Mouse (Mus musculus) brain, embryonic 14.5 days (tissue): ENCODE results near the gene Pax5. TPM values are rescaled to one million over a fixed set of nuclear protein-coding genes. Genes with fewer than 3 reads are reported as not detected.

Experiments used
- DNase-seq: peaks from one replicate; pipeline ENCODE4 v3.0.0-alpha.2; 2011; ENCODE audit warnings: low read depth
- CTCF ChIP-seq: fragments of 200-500 bp; IDR thresholded peaks from 2 replicates; pipeline ENCODE4 v1.5.1; 2012; ENCODE audit warnings: inconsistent platforms, mild to moderate bottlenecking, moderate library complexity, borderline replicate concordance; ENCODE audit not compliant: insufficient read depth, insufficient read length; ENCODE audit errors: extremely low read depth
- POLR2A ChIP-seq: fragments of 200-500 bp; IDR thresholded peaks from 2 replicates; pipeline ENCODE4 v1.6.1; 2012; ENCODE audit warnings: mild to moderate bottlenecking, inconsistent platforms, borderline replicate concordance; ENCODE audit not compliant: poor library complexity, insufficient read depth, insufficient read length, severe bottlenecking; ENCODE audit errors: extremely low read depth
- polyA plus RNA-seq: library from polyadenylated mRNA; depleted of rRNA; stranded (reverse); fragments of >200 nt; gene quantifications from 2 replicates; pipeline ENCODE4 v1.2.3, GENCODE M21; 2012

The Pax5 gene
- polyA plus RNA-seq, 1 experiment: 15.0 TPM

DNA sequence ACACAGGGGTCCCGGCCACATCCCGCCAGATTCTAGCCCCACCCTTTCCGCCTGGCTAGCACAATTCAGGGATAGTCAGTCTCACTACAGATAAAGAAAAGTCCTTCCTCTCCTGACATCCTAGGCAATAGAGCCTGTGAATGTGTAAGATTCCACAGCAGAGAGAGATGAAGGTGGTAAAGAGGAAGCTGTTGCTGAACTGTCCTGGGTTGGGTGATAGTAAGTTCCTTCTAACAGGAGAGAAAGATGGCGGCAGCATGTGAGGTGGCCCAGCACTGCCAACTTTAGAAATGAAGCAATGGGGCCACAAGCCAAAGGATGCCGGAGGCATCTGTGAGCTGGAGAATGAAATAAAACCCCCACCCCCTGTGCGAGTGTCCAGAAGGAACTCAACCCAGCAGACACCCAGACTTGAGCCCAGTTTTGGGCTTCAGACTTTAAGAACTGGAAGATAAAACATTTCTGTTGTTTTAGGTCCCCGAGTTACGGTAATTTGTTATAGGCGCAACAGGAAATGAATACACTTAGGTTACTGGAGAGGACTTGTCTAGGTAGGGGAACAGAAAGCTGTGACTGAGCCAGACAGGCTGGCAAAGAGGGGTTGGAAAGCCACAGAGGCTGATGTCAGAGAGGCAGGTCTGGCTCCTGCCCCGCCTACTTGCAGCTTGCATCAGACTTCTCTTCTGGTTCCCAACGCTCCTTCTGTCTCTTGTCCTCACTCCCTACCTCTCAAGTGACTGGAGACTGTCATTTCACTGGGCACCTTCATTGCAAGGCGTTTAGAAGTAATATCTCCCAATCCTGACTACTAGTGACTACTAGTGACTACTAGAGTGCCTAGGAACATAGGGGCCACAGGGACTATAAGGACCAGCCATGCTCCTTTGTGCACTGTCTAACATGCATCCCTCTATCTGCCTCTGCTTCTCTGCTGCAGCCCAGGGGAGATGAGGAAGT lies 144.9 kb downstream of the Pax5 start:
- DNase-seq: no peak
- no peak for TF ChIP-seq CTCF
- no peak for TF ChIP-seq POLR2A

DNA sequence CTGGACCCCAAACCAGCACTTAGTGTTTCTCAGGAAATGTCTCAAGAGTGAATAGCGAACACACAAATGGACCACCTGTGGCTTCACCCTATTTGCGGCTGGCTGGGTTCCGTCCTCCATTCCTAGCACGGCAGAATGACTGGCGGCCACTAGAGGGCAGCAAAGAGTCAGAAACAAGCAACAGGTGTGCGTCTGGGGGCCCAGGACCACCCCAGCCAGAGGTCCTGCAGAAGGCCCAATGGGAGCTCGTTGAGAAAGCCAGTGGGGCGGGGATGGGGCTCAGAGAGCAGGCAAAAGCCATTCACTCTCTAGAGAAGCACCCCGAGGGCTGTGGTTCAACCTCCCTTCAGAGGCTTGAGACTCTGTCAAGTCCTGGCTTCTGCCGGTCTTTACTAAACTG lies 145.7 kb downstream of the Pax5 start:
- DNase-seq: peak; percentile 91
- TF ChIP-seq POLR2A (no peak), CTCF (peak; percentile 87)

DNA sequence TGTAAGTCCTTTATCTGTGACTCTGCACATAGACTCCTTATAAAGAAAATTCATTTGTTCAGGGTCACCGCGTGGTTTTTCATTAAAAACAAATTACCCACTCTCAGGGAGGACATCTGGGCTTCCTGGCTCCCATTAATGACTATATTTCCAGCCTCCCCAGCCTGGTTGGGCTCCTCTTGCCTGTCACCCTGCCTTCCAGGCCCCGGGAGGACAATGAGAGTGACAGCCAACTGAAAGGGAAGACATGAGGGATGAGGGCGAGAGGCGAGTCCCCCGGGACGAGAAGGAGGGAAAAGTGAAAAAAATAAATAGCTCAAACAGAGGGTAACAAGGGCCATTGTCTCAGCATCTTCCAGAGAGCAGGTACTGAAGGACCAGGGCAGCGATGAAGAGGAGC lies 149.3 kb downstream of the Pax5 start:
- DNase-seq: peak; percentile 53
- TF ChIP-seq CTCF (no peak), POLR2A (no peak)

DNA sequence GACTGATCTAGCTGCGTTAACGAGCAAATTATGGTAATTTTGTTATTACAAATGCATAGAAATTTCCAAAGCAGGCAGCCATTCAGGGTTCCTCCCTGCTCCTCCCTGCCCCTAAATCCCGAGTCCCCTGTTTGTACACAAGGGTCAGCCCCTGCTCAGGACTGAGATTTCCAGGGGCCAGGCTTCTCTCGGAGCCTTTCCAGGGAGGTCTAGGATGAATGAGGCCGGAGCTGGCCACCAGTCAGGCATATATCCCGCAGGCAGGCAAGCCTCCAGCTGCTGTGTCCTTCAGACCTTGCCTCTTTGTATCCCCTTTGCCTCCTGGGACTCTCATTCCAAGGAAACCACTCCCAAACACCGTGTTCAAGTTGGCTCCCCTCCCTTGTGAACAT lies 151.7 kb downstream of the Pax5 start:
- DNase-seq: no peak
- TF ChIP-seq POLR2A: no peak
- TF ChIP-seq CTCF: no peak

DNA sequence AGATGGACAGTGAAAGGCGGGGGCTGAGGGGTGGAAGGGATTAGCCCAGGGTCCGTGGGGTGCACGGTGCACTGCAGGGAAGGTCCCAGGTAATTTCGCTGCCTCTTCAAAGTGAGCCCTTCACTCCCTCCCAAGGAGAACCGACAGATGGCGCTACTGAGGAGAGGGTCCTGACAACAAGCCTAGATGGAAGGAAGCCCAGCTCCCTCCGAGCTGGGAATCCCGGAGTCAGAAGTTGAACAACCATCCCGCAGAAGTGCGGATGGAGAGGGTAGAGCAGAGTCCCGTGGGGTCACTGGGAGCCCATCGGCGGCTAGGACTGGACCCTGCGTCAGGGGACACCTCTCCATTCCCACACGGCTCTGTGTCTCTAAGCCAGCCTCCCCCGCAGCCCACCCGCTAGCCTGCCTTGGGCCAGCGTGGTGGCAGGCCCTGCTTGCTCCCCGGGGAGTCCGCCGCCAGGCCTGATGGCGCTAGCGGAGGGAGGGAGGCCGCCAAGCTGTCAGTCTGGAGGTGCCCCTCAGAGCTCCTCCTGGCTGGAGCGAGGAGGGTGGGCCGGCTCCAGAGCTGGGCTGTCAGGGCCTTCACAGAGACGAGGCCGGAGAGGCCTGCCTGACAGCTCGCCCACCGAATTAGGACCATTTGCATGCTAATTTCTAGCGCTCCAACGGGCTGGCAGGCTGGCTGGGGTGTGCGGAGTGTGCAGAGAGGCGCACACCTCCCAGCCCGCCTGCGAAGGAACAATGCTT lies 152.3 kb downstream of the Pax5 start:
- peak; percentile 97 for DNase-seq
- no peak for TF ChIP-seq POLR2A
- TF ChIP-seq CTCF: peak; percentile 87

DNA sequence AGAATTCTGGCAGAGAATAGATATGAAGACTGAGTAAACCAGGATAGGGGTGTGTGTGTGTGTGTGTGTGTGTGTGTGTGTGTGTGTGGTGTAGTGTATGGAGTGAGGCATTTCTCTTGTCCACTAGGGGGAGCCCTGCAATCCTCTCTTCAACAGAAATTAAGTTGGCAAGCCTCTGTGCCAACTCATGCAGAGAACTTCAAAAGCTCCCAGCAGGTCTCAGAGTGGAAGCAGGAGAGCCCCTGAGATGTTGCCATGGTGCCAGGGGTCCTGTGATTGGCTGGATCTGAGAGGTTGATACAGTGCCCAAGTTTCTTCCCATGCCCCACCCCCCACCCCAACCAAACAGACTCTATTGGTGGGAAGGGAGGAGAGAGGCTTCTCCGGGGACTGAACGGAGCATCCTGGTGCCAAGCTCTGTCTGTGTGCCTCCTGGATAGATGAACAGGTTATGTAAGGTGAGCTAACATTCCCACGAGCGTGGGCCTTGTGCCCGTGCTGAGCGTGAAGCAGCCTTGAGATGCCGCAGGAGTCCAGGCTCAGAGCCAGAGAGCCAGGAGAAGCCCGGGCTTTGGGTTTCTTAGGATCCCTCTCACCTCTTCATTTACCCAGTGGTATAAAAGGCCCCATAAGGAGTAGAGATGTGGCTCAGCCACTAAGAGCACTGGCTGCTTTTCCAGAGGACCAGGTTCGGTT lies 153.6 kb downstream of the Pax5 start:
- peak; percentile 78 for DNase-seq
- TF ChIP-seq POLR2A (no peak), CTCF (peak; percentile 4; the same call in 1 of the 2 replicates)

DNA sequence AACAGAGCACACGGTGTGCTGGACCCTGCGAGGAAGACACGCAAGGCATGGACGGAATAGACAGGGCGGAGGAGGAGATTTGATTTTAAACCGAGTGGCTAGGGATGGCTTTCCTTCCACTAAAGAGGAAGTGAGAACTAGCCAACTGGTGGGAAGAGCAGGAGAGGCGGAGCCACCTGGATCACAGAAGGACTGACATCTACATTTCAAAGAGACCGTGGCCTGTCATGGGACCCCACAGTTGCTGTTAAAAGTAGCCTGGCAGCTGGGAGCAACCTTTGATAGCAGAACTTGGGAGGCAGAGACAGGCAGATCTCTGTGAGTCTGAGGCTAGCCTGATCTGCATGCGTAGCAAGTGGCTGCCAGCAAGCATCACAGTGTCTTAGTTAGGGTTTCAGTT lies 154.7 kb downstream of the Pax5 start:
- DNase-seq: no peak
- TF ChIP-seq CTCF: no peak
- TF ChIP-seq POLR2A: no peak

DNA sequence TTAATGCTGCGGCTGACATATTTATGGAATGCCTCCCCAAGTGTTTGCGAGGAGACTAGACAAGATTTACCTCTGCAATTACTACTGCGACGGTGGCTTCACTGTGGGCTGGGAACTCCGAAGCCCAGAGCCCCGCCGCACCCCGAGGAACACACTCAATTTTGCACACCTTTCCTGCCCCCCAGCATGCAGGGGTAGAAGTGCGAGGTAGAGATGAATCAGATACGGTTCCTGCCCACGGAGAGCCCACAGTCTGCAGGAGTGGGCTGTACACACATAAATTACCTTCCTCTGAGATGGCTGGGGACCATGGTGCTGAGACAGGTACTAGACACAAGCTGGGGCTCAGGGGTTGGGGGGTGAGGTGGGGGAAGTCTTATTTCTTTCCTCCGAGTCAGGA lies 158.8 kb downstream of the Pax5 start:
- no peak for DNase-seq
- TF ChIP-seq POLR2A (no peak), CTCF (no peak)

DNA sequence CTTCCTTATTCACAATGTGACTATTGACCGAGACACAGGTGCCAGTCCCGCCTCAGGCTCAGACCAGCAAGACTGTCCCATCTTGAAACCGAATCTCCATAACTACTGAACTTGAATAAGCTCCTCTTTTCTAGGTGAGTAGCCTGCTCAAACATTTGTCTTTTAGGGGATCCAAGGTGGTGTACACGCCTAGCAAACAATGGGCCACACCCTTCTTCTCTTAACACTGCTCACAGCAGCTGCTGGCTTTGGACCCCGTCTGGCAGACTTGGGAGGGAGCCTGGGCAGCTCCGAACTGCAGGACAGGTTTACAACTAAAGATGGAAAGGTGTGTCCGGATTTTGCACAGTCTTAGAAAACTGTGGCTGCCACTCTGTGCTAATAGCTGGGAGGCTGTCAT lies 161.3 kb downstream of the Pax5 start:
- TF ChIP-seq CTCF (no peak), POLR2A (no peak)
- DNase-seq: no peak

DNA sequence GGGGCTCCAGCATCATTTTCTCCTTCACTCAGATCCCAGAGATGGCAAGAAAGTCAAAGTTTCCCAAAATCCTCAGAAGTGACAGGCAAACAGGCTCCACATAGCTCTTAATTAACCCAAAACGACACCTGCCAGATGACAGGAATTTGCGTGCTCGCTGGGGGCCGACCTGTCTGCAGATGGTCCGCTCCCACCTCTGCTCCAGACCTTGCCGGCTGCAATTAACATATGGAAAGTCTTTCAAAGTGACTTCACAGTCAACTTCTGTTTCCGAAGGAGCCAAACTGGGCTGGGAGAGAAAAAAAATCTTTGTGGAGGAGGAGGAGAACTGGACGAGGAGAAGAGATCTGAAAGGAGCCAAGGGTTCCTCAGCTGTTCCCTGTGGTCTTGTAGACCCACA lies 164.6 kb downstream of the Pax5 start:
- no peak for DNase-seq
- TF ChIP-seq POLR2A: no peak
- no peak for TF ChIP-seq CTCF

DNA sequence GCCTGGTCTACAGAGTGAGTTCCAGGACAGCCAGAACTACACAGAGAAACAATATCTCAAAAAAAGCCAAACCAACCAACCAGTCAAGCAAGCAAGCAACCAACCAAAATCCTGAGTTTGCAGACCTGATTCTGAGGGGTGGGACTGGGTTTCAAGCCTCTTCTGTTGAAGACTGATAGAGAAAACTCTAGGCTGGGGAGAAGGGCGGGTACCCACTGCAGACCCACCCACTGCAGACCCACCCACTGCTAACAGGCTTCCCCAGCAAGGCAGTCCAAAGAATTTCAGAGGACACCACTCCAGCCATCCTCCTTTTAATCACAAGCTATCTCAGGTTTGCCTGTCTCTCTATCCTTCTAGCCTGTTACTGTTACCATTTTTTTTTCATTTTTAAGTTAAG lies 165.8 kb downstream of the Pax5 start:
- no peak for DNase-seq
- TF ChIP-seq CTCF (no peak), POLR2A (no peak)
